8 mouse cellular contexts compared by ENCODE assay signal in the genomic region with DNA sequence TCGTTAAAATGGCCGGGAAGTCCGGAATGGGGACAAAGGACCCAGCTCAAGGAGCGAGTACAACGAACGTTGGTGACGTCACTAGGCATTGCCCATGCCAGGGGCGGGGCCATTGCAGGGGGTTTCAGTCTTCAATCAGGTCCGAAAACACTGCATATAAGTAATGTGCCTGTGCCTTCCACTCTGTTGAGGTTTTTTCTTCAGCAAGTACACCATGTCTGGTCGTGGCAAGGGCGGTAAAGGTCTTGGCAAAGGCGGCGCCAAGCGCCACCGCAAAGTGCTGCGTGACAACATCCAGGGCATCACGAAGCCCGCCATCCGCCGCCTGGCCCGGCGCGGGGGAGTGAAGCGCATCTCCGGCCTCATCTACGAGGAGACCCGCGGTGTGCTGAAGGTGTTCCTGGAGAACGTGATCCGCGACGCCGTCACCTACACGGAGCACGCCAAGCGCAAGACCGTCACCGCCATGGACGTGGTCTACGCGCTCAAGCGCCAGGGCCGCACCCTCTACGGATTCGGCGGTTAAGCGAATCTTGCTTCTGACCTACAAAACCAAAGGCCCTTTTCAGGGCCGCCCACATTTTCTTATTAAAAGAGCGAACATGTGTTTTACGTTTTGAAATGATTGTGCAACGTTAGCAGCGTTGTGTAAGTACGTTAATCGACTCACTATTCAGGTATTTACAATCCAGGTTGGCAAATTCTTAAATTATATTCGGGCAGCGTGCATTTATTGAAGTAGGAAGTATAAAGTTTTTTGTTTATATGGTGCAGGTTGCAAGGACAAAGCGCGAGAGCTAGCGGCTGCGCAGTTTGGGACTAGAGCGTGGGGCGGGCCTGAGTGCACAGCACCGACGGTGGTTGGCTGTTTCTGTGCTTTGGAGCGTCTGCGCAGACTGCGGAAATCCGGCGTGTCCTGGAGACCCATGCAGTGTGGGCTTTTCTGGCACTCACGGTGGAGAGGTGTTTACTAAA. TPM values are rescaled to one million over a fixed set of nuclear protein-coding genes. Genes with fewer than 3 reads are reported as not detected.
A peak's percentile ranks its signal among the peaks of the same experiment; 100 is the strongest.
DNase-seq lines count a peak whose midpoint lies in the region; ATAC-seq and TF ChIP-seq lines count a peak whose summit lies in the region.

A gene (plus strand): TSS at position 150 of the 975 bp plus-strand sequence.

- no peaks in the 10 kb centered on the region for H3K36me3 ChIP-seq in erythroblast, embryonic 14.5 days (ENCODE audit: control insufficient read depth)
- H3K36me3 ChIP-seq in heart, embryonic 12.5 days = no peaks in the 10 kb centered on the region
- H3K36me3 ChIP-seq in kidney, postnatal 0 days (ENCODE audit: insufficient read depth, low read length) = no peaks in the 10 kb centered on the region
- no peaks in the 10 kb centered on the region for H3K36me3 ChIP-seq in liver, embryonic 11.5 days (ENCODE audit: control insufficient read depth, insufficient read depth, low read length)
- no peaks in the 10 kb centered on the region for H3K36me3 ChIP-seq in stomach, embryonic 14.5 days (ENCODE audit: control insufficient read depth, insufficient read depth, low read length)

- peak within 1 kb of the TSS; percentile 67 for H3K4me2 ChIP-seq in heart, embryonic 12.5 days
- H3K4me2 ChIP-seq in kidney, postnatal 0 days (ENCODE audit: low read length) = peak within 1 kb of the TSS; percentile 70
- peak within 1 kb of the TSS; percentile 88 for H3K4me2 ChIP-seq in liver, embryonic 11.5 days
- peak within 1 kb of the TSS; percentile 55 for H3K4me2 ChIP-seq in stomach, embryonic 14.5 days (replicated peaks; ENCODE audit: low read depth, low read length)

- TF ChIP-seq CTCF in brain, embryonic 14.5 days (IDR thresholded peaks at IDR 0.05; ENCODE audit: borderline replicate concordance, extremely low read depth, insufficient read depth, insufficient read length) = no peak
- TF ChIP-seq CTCF in kidney, postnatal 0 days (IDR thresholded peaks at IDR 0.05; ENCODE audit: low read depth) = no peak

- H3K27me3 ChIP-seq in erythroblast, embryonic 14.5 days (ENCODE audit: control insufficient read depth) = no peaks in the 10 kb centered on the region
- H3K27me3 ChIP-seq in heart, embryonic 12.5 days (replicated peaks) = no peaks in the 10 kb centered on the region
- no peaks in the 10 kb centered on the region for H3K27me3 ChIP-seq in kidney, postnatal 0 days (ENCODE audit: insufficient read depth, low read length)
- H3K27me3 ChIP-seq in liver, embryonic 11.5 days (replicated peaks; ENCODE audit: control insufficient read depth, insufficient read depth, low read length) = no peaks in the 10 kb centered on the region
- H3K27me3 ChIP-seq in stomach, embryonic 14.5 days (ENCODE audit: control insufficient read depth, insufficient read depth, low read length) = no peaks in the 10 kb centered on the region

- peak; percentile 83 for ATAC-seq in heart, embryonic 12.5 days (ENCODE audit: insufficient number of reproducible peaks, low FRiP score)
- peak; percentile 84 for ATAC-seq in kidney, postnatal 0 days (replicated peaks; ENCODE audit: low FRiP score, low read depth)
- peak; percentile 67 for ATAC-seq in liver, embryonic 11.5 days (replicated peaks; ENCODE audit: low FRiP score)
- peak; percentile 77 for ATAC-seq in stomach, embryonic 14.5 days (ENCODE audit: insufficient number of reproducible peaks, insufficient read depth, low FRiP score, low read depth)

- H3K9me3 ChIP-seq in erythroblast, embryonic 14.5 days (ENCODE audit: control insufficient read depth, low read length) = no peaks in the 10 kb centered on the region
- H3K9me3 ChIP-seq in heart, embryonic 12.5 days (replicated peaks) = no peaks in the 10 kb centered on the region
- H3K9me3 ChIP-seq in kidney, postnatal 0 days (replicated peaks; ENCODE audit: low read length) = no peaks in the 10 kb centered on the region
- no peaks in the 10 kb centered on the region for H3K9me3 ChIP-seq in liver, embryonic 11.5 days (ENCODE audit: control insufficient read depth, low read length)
- H3K9me3 ChIP-seq in stomach, embryonic 14.5 days (ENCODE audit: control insufficient read depth, low read depth, low read length) = no peaks in the 10 kb centered on the region

- H3K9ac ChIP-seq in heart, embryonic 12.5 days = peak within 1 kb of the TSS; percentile 85
- H3K9ac ChIP-seq in kidney, postnatal 0 days (ENCODE audit: low read depth, low read length) = peak within 1 kb of the TSS; percentile 78
- H3K9ac ChIP-seq in liver, embryonic 11.5 days (ENCODE audit: low read depth, low read length) = peak within 1 kb of the TSS; percentile 94
- H3K9ac ChIP-seq in stomach, embryonic 14.5 days (replicated peaks; ENCODE audit: low read depth, low read length) = peak within 1 kb of the TSS; percentile 70

- under 1% methylated on average over 61 of the region's 70 CpGs for WGBS in heart, embryonic 12.5 days
- WGBS in kidney, postnatal 0 days = under 1% methylated on average over 54 of the region's 70 CpGs
- under 1% methylated on average over 54 of the region's 70 CpGs for WGBS in liver, embryonic 11.5 days
- WGBS in stomach, embryonic 14.5 days = under 1% methylated on average over 53 of the region's 70 CpGs

- peaks cover 43% of the 10 kb centered on the region for H3K4me1 ChIP-seq in erythroblast, embryonic 14.5 days (ENCODE audit: control insufficient read depth)
- peaks cover 25% of the 10 kb centered on the region for H3K4me1 ChIP-seq in heart, embryonic 12.5 days (replicated peaks)
- peaks cover 9% of the 10 kb centered on the region for H3K4me1 ChIP-seq in kidney, postnatal 0 days (replicated peaks; ENCODE audit: insufficient read depth, low read length)
- peaks cover 15% of the 10 kb centered on the region for H3K4me1 ChIP-seq in liver, embryonic 11.5 days (replicated peaks; ENCODE audit: control insufficient read depth, insufficient read depth, low read length)
- H3K4me1 ChIP-seq in stomach, embryonic 14.5 days (ENCODE audit: control insufficient read depth, insufficient read depth, low read length) = peaks cover 5% of the 10 kb centered on the region

- peak within 1 kb of the TSS; percentile 80 for H3K4me3 ChIP-seq in erythroblast, embryonic 14.5 days (replicated peaks)
- H3K4me3 ChIP-seq in heart, embryonic 12.5 days = peak within 1 kb of the TSS; percentile 63
- peak within 1 kb of the TSS; percentile 49 for H3K4me3 ChIP-seq in kidney, postnatal 0 days (replicated peaks; ENCODE audit: low read depth, low read length)
- peak within 1 kb of the TSS; percentile 65 for H3K4me3 ChIP-seq in liver, embryonic 11.5 days (ENCODE audit: low read depth, low read length)
- peak within 1 kb of the TSS; percentile 53 for H3K4me3 ChIP-seq in stomach, embryonic 14.5 days (ENCODE audit: low read depth, low read length)

- TF ChIP-seq POLR2A in brain, embryonic 14.5 days (IDR thresholded peaks at IDR 0.05; ENCODE audit: borderline replicate concordance, extremely low read depth, insufficient read depth, insufficient read length, poor library complexity, severe bottlenecking) = peak; percentile 76; the same call in 1 of the 2 replicates

- peak; percentile 98 for DNase-seq in B cell, adult 2 months
- peak; percentile 99 for DNase-seq in brain, embryonic 14.5 days (ENCODE audit: low read depth)
- peak; percentile 98 for DNase-seq in kidney, postnatal 0 days (ENCODE audit: low spot score)
- DNase-seq in liver, embryonic 11.5 days (ENCODE audit: low spot score) = peak; percentile 96
- peak; percentile 98 for DNase-seq in naive thymus-derived CD4-positive, alpha-beta T cell, adult 2 months (ENCODE audit: low read depth)

- H3K27ac ChIP-seq in heart, embryonic 12.5 days (ENCODE audit: poor library complexity, severe bottlenecking) = peak within 1 kb of the TSS; percentile 97
- peak within 1 kb of the TSS; percentile 97 for H3K27ac ChIP-seq in kidney, postnatal 0 days
- H3K27ac ChIP-seq in liver, embryonic 11.5 days (ENCODE audit: low read depth, low read length) = peak within 1 kb of the TSS; percentile 100
- H3K27ac ChIP-seq in stomach, embryonic 14.5 days (ENCODE audit: low read length) = peak within 1 kb of the TSS; percentile 97

RNA-seq across cellular contexts. Expression of the gene that starts here (rescaled TPM):
- polyA plus RNA-seq in brain, embryonic 14.5 days (2012; rRNA removed) = 23.3 and 31.7 TPM in 2 replicates
- polyA plus RNA-seq in erythroblast, embryonic 14.5 days (2012) = 10.1 and 19.7 TPM in 2 replicates
- polyA plus RNA-seq in heart, embryonic 12.5 days (2016; fragmentation: Nextera tagmentation; extraction: Ambion mirVana) = 4.4 and 5.2 TPM in 2 replicates
- 7.6 and 8.3 TPM in 2 replicates for polyA plus RNA-seq in kidney, postnatal 0 days (2015; fragmentation: Nextera tagmentation; extraction: Ambion mirVana)
- polyA plus RNA-seq in liver, embryonic 11.5 days (2014; fragmentation: Nextera tagmentation; extraction: Ambion mirVana) = 3.3 and 4.3 TPM in 2 replicates
- polyA plus RNA-seq in stomach, embryonic 14.5 days (2014; fragmentation: Nextera tagmentation; extraction: Ambion mirVana) = 4.8 and 6.7 TPM in 2 replicates

Comparison
In these comparisons a context has a peak if more than half of its experiments do, and no peak if none do; other contexts are left out.
1. Peak in every context shown above with its lines: DNase-seq, ATAC-seq, H3K4me3 ChIP-seq and H3K27ac ChIP-seq.